Mouse (Mus musculus): ENCODE data around the gene Gabpa.
A peak's percentile ranks its signal among the peaks of the same experiment; 100 is the strongest.

Gene Gabpa

DNA sequence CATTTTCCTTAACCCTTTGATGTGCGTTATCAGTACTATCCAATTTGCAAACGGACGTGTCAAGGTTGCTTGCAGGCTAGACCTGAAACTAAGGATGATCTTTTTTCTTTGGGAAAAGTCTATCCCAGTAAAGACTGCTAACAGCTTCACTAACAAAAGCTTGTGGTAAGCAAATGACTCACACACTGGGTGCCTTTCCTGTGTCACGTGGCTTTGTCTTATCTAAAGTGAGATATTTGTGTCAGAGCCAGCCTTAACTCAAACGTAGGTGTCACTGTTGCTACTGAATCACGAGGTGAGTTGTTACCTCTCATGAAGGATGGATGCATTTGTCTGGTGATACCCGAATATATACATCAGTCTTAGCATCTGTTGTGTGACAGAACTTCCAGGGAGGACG is 29.9 kb downstream of the Gabpa start:
- DNase-seq (ENCODE audit: low read depth) = no peak

DNA sequence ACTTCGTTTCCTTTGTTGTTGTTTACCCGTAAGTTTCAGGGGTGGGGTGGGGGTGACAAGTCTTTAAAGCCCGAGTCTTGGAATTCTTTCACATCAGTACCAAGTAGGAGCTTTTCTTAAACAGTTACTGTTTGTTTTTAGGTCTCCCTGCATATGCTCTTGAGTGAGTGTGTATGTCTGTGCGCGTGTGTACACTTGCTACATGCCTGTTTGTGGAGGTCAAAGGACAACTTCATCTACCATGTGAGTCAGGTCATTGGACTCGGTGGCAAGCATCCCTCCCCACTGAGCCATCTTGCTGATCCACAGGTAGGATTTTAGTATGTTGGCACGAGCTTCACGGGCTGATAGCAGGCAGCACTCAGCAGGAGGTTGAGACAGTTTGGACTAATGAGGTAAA is 39.1 kb downstream of the Gabpa start:
- no peak for DNase-seq (ENCODE audit: low read depth)

DNA sequence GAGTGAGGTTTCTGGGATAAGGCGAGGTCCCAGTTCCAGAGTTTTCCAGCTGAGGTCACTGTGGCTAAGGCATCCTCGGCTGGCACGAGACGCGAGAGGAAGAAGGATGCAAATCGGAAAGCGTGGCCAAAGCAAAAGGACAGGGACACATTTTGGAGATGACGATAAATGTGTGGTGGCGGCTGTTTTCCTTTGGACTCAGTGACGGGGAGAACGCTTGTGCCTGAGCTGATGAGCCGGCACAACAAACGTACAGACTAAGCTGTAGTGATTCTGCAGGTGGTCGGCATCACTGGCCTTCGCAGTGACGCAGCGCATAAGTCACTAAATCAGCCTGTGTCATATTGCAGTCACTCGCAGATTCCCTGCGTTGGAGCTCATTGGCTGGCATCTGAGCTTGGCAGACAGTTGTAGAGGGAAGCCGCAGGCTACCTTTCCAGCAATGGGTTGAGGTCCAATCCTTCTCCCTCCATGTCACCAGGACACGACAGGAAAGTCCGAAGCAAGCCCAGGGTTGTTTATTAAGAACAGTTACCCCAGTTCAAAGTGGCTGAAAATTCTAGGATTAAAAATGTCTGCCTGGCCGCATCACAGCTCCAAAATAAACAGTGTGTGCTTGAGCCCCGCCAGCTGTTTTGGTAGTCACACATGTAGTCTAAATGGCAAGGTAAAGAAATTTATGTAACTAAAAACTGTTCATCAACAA is 40.4 kb downstream of the Gabpa start:
- DNase-seq (ENCODE audit: low read depth) = no peak

DNA sequence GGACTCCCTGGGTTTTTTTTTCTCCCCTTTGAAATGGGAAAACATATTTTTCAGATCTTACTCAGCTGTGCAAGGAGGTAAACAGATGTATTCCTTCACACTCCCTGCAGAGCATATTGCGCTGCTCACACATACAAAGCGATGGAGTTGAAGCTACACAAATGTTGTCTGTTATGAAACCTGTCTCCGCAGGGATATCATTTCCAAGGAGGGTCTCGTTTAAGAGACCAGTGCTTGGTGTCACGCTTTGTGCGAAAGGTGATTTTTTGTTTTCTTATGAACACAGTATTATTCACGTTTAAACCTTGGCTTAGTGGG is 41.0 kb downstream of the Gabpa start:
- DNase-seq (ENCODE audit: low read depth) = no peak

DNA sequence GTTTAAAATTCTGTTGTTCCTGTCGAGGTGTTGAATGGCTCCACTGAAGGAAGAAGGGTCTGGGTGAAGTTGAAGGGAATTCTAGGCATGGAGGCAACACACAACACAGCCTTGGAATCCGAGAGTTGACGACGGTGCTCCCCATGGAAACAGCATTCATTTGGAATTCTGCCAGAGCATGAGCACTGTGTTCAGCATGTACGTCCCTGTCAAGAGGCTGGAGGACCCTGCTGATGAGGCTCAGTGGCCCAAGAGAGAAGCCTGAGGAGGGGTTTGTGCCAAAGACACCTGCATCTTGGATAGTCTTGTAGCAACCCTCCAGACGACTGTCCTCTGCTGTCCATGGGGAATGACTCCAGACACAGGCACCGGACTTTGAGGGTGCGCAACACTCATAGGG is 41.4 kb downstream of the Gabpa start:
- DNase-seq (ENCODE audit: low read depth) = no peak

- peak; percentile 46 for DNase-seq (ENCODE audit: low read depth)
These were observed 44.4 kb downstream of the Gabpa start for GRCm38 (mm10) chr16:84879146-84879545.

DNA sequence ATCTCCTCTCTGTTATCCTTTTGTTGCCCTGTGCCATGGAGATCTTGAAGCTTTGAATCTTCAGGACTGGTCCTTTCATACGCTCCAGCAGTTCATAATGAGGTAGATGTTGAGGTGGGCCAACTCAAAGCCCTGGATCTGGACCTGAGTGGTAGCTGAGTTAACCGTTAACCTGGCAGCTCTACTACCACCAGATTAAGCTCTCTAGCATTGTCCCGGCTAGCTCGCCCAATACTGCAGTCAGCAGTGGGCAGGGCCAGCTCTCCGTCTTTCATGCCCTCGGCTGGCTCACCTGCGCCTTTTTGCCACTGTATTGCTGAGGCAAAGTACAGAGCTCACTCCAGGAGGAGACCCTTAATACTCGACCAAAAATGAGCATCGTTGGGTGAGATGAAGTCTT is 46.4 kb downstream of the Gabpa start:
- no peak for DNase-seq (ENCODE audit: low read depth)

- no peak for DNase-seq (ENCODE audit: low read depth)
These were observed 47.1 kb downstream of the Gabpa start for GRCm38 (mm10) chr16:84881754-84882321.

DNA sequence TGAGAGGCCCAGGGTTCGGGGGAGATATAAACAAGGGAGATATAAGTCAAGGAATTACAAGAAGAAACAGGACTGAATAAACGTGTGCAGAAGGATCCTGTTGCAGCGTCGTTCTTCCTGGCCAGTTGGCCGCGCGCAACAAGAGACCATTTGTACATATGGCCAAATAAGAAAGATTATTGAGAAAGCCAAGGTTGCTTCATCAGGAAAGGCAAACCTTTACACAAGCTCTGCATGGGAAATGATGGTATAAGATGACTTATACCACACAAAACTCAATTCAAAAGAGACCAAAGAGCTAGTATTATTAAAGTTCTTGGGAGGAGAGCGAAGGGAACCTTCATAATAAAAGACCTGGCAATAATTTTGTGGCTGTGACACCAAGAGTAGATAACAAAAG is 49.8 kb downstream of the Gabpa start:
- DNase-seq (ENCODE audit: low read depth) = no peak

GRCm38 (mm10) chr16:84902995-84903394 is 68.3 kb downstream of the Gabpa start:
- no peak for DNase-seq (ENCODE audit: low read depth)

DNA sequence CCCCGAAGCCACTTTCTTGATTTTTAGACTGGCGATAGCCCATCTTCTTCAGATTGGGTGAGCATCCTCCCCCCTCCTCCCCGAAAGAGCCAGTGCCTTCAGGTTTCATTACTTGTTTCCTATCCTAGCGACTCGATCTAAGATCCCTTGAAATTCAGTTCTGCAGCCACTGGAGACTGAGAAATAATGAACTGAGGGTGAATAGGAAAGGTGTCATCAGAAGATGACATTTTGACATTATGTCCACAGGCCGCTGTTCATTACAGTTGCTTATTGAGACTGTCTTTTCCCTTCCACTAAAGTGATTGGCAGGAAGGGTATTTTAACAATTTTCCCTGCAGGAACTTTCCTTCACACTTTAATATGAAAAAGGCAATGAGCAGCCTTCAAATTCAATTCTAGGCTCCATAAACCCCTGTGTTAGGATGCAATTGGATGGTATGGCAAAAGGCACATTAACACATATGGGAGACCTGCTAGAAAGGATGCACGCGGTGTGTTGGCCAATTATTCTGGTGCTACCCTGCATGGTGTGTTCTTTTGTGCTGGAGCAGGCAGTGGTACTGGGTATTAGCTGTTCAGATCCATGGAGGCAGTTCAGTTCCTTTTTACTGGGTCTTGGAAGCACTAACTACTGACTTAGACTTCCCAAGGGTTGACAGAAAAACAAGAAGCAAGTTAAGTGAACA is 76.9 kb downstream of the Gabpa start:
- DNase-seq (ENCODE audit: low read depth) = no peak

Measured in c-Kit-positive CD71-negative TER-119-negative erythroid progenitor cells, embryonic 14.5 days (primary cell).